Mouse (Mus musculus) kidney, adult 2 months (tissue): ENCODE measurements at regions not wholly inside any gene's neighbourhood (a gene's known extent, or its start where the extent isn't known, plus 50 kb on each side); places are given as distances from the start of the nearest gene placed in this dataset.

Source experiments
- DNase-seq: peaks from one replicate; pipeline ENCODE4 v3.0.0; 2021
- H3K27ac ChIP-seq: fragments of 200-500 bp; 2 replicates; pipeline ENCODE4 v1.5.1; 2012; ENCODE audit warnings: low read depth, low read length, control low read depth, inconsistent platforms; ENCODE audit not compliant: insufficient read depth
- H3K27me3 ChIP-seq: fragments of 200-500 bp; replicated peaks from 2 replicates; pipeline ENCODE4 v1.6.1; 2012; ENCODE audit warnings: mild to moderate bottlenecking, moderate library complexity, low read length, inconsistent platforms; ENCODE audit not compliant: control insufficient read depth, insufficient read depth
- H3K36me3 ChIP-seq: fragments of 200-500 bp; 2 replicates; pipeline ENCODE4 v1.6.1; 2012; ENCODE audit warnings: mild to moderate bottlenecking, moderate library complexity, low read length, inconsistent platforms; ENCODE audit not compliant: control insufficient read depth, insufficient read depth
- H3K4me1 ChIP-seq: fragments of 200-500 bp; 2 replicates; pipeline ENCODE4 v1.6.1; 2011; ENCODE audit warnings: low read length; ENCODE audit not compliant: control insufficient read depth, insufficient read depth
- H3K4me3 ChIP-seq: fragments of 200-500 bp; 2 replicates; pipeline ENCODE4 v1.5.1; 2011; ENCODE audit warnings: mild to moderate bottlenecking, low read depth, low read length, control low read depth; ENCODE audit not compliant: insufficient read depth
- CTCF ChIP-seq: fragments of 200-500 bp; conservative IDR thresholded peaks from 2 replicates; pipeline ENCODE4 v1.5.1; 2011; ENCODE audit warnings: low read depth, mild to moderate bottlenecking, control low read depth, low read length, moderate library complexity, mixed read lengths; ENCODE audit not compliant: insufficient read depth, insufficient read length
- POLR2A ChIP-seq: fragments of 200-500 bp; IDR thresholded peaks from one replicate; pipeline ENCODE4 v1.6.1; 2011; ENCODE audit warnings: low read depth, low read length, control low read depth
- WGBS: fragments of 180-500 bp; shearing (Covaris S2); methylation state at CpG from one replicate; pipeline ENCODE4 v1.1.7; 2018; 5-methylcytosine and 5-hydroxymethylcytosine counted together

- no peaks in the 10 kb centered on the region for H3K4me1 ChIP-seq
- no peaks in the 10 kb centered on the region for H3K36me3 ChIP-seq
- no peak overlapping the region for H3K27ac ChIP-seq
- H3K4me3 ChIP-seq = no peak overlapping the region
- 62% methylated on average over 5 of the region's 5 CpGs for WGBS
- H3K27me3 ChIP-seq = no peaks in the 10 kb centered on the region
- DNase-seq = no peak
- TF ChIP-seq POLR2A = no peak
- no peak for TF ChIP-seq CTCF
These were observed 93.0 kb upstream of the Epha5 start for GRCm38 (mm10) chr5:84510144-84510543.

- TF ChIP-seq CTCF = no peak
- no peak for TF ChIP-seq POLR2A
- Histone ChIP-seq H3K4me3 (no peak overlapping the region), H3K36me3 (no peaks in the 10 kb centered on the region), H3K27me3 (no peaks in the 10 kb centered on the region), H3K4me1 (no peaks in the 10 kb centered on the region), H3K27ac (no peak overlapping the region)
- DNase-seq = no peak
These were observed 63.8 kb upstream of the Epha5 start for GRCm38 (mm10) chr5:84480978-84481377.
